Mouse (Mus musculus): ENCODE measurements around the gene Pik3r1.

- TF ChIP-seq EP300 (optimal IDR thresholded peaks at IDR 0.05) (no peak), CTCF (IDR thresholded peaks at IDR 0.05; ENCODE audit: low read depth) (no peak)
Measured at GRCm38 (mm10) chr13:101668859-101669258, 99.2 kb downstream of the Pik3r1 start.
